Mouse (Mus musculus): Measurements from ENCODE around the gene Mars.

Mars gene

GRCm38 (mm10) chr10:127286730-127287129, 24.9 kb downstream of the Mars start:
- no peak for DNase-seq (ENCODE audit: low spot score)

DNA sequence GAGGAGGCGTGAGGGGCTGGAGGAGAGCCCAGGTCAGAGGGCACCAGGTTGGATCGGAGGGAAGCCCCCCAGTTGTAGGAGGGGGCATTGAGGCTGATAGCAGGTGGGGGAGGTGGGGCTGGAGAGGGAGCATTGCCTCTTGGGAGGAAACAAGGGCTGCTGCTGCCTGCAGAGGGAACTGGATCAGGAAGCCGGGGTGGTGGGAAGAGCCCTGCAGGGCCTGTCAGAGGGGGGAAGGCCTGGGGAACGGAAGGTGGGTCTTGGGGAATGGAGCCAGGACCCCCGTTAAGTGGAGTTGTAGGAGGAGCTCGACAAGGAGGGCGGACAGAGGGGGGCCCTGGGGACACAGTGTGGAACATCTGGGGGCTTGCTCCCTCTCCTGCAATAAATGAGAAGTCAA, 25.4 kb downstream of the Mars start:
- DNase-seq (ENCODE audit: low spot score) = no peak

DNA sequence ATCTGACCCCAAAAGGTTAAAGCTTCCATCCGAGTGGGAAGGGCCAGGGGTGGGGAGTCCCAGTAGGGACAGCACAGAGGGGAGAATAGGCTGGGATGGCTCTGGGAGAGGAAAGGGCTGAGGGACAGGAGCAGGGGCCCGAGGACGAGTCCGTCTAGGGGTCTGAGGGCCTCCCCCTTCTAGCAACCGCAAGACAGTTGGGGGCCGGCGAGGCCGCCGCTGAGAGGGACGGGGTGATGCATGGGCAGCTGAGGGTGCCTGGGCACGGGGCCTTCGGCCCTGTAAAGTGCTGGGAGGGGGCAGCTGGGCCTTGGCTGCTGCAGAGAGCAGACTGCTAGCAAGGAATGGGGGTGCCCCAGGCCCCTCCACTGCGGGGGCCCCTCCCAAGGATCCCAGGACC, 25.9 kb downstream of the Mars start:
- DNase-seq (ENCODE audit: low spot score) = no peak

GRCm38 (mm10) chr10:127284724-127285500, 26.7 kb downstream of the Mars start:
- DNase-seq (ENCODE audit: low spot score) = no peak

DNA sequence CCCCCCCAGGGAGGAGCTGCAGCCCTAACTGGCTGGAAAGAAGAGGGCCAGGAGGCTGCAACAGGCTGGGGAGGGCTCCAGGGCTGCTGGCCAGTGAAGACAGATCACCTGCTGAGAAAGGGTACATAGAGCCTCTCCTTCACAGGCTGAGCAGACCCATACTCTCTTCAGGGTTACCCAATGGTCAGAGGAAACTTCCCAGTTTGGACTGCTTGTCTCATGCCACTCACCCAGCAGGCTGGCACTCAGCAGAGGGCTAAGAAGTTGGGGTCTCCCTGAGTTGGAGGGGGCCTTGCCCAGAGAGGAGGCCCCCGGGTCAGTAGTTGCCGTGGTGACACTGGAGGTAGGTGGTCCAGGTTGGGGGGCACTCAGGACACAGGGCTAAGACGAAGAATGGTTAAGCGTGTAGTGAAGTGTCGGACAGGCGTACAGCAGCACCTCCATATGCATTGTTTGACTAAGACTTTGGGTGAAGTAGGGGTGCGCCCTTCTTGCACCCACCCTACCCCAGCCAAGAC, 27.4 kb downstream of the Mars start:
- DNase-seq (ENCODE audit: low spot score) = no peak

GRCm38 (mm10) chr10:127282620-127283215, 28.9 kb downstream of the Mars start:
- no peak for DNase-seq (ENCODE audit: low spot score)

DNA sequence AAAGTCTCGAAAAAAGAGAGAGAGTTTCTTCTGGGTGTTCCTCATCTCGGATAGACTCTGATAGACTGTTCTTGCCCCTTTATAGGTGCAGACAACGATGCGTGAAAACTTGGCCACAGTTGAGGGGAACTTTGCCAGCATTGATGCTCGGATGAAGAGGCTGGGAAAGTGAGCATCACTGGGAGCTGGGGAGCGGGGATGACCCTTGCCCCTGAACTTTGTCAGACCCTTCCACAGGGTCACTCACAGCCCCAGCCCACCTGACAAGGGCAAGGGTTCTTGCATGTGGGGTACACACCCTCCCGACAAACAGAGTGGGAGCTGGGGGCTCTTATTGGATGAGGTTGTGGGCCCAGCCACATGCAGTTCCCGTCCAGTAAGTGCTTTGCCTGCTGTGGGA, 30.3 kb downstream of the Mars start:
- DNase-seq (ENCODE audit: low spot score) = no peak

DNA sequence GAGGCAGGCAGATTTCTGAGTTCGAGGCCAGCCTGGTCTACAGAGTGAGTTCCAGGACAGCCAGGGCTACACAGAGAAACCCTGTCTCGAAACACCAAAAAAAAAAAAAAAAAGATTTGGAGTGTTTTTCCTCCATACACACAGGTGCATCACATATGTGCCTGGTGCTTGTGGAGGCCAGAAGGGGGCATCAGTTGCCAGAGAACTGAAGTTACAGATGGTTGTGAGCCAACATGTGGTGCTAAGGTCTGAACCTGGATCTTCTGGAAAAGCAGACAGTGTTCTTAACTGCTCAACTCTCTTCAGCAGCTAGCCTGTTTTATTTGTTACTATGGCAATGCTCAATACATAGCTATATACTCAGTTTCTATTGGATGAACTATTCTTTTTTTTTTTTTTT, 31.9 kb downstream of the Mars start:
- DNase-seq (ENCODE audit: low spot score) = no peak

DNA sequence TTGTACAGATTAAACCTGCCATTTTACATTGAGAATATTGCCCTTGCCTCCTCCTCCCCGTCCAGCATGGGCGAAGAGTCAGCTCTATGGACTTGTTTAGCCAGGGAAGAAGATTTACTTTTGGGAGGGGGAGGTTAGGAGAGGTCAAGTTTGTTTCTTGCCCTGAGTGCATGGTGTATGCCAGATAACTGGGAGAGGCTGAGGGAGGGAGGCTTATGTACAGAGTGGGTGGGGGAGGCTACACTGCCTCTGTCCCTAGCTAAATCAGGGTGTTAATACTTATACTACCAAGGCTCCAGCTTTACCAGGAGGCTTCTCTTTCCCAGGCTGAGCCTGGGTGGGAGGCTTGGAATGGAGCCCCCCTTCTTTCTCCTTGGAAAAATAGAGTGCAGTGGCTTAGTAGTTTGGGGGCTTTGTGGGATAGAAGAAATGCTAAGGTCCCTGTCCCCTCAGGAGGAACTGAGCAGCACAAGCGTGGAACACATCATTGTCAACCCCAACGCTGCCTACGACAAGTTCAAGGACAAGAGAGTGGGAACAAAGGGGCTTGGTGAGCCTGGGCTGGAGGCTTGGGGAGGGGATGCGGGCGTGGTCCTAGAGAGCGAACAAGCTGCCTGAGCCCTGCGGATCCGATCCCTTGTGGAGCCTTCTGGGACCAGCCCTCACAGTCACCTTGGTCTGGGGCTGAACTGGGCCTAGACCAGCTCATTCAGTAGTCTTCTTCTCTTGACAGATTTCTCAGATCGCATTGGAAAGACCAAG, 37.1 kb downstream of the Mars start:
- DNase-seq (ENCODE audit: low spot score) = no peak

GRCm38 (mm10) chr10:127272371-127272770, 39.2 kb downstream of the Mars start:
- no peak for DNase-seq (ENCODE audit: low spot score)

- no peak for DNase-seq (ENCODE audit: low spot score)
These were observed 41.7 kb downstream of the Mars start for GRCm38 (mm10) chr10:127269884-127270283.

DNA sequence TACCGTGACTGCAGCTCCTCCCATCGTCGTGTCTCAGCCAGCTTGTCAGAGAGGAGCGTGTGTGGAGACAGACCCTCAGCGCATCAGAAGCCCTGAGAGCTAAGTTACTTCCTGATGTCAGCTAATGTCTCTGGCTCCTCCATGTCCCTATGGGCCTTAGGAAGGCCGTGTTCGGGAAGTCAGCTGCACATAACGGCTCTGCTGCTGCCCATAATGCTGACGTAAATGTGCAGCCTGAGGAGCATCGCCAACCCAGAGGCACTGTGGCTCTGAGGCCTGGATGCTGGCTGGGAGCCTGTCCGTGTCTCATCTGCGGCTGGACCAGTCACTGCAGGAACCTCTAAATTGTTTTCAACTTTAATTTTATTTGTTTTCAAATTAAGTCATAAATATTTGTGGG, 42.5 kb downstream of the Mars start:
- DNase-seq (ENCODE audit: low spot score) = no peak

GRCm38 (mm10) chr10:127268401-127268800, 43.2 kb downstream of the Mars start:
- DNase-seq (ENCODE audit: low spot score) = no peak

- no peak for DNase-seq (ENCODE audit: low spot score)
These were observed 44.3 kb downstream of the Mars start for GRCm38 (mm10) chr10:127267318-127267717.

DNA sequence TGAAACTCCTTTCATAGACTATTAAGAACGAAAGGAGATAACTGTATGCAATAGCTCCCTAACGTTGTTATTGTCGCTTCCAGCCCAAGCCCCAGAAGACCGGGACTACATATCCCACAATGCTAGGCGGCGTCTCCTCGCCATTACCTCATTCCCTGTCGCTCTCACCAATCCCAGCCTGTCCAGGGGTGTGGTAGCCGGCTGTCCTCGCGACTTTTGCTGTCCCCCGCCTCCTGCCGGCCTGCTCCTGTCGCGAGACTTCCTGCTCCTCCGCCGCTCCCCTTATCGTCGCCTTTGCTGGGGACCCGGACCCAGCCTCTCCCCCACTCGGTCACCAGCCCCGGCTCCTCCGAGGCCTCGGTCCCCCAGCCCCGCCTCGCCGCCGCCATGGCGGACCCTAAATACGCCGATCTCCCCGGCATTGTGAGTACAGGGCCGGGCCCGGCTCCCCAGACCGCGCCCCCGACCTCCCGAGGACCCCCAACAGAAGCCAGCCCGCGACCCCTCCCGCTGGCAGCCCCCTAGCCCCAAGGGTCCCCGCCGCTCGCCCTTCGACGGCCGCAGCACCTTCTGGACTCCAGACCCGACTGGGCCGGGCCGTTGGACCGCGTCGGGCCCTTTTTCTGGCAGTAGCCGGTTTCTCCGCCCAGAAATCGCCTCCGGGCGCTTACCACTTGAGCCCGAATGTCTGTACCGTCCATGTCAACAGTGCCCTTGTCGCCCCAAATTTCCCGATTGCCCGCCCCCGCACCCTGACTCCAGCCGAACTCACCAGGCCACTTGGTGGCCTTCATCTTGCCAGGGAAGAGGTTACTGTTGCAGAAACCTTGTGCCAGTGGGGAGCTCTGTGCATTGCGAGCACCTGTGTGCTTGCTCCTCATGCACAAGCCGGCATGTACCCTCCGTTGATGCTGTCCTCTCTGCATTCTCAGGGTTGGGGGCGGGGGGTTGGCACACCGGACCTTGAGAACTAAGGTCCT, 45.2 kb downstream of the Mars start, which contains the start of gene Dctn2:
TSS of gene Dctn2 (plus strand) at position 257 of the 980 bp plus-strand sequence.
- DNase-seq (ENCODE audit: low spot score) = peak; percentile 93

DNA sequence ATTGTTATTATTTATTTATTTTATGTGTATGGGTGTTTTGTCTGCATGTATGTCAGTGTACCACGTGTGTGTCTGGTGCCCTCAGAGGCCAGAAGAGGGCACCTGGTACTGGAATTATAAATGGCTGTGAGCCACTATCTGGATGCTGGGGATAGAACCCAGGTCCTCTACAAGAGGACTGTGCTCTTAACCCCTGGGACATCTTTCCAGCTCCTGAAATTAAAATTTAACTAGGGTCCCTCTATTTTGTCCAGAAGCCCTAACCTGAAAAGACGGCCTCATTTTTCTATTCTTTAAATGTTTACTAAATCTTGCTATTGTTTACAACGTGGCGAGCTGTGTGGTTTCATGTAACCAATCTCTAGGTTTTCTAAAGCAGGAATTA, 45.9 kb downstream of the Mars start:
- DNase-seq (ENCODE audit: low spot score) = no peak

GRCm38 (mm10) chr10:127264971-127265370, 46.6 kb downstream of the Mars start:
- DNase-seq (ENCODE audit: low spot score) = no peak

- DNase-seq (ENCODE audit: low spot score) = no peak
These were observed 47.2 kb downstream of the Mars start for GRCm38 (mm10) chr10:127264336-127264735.

DNA sequence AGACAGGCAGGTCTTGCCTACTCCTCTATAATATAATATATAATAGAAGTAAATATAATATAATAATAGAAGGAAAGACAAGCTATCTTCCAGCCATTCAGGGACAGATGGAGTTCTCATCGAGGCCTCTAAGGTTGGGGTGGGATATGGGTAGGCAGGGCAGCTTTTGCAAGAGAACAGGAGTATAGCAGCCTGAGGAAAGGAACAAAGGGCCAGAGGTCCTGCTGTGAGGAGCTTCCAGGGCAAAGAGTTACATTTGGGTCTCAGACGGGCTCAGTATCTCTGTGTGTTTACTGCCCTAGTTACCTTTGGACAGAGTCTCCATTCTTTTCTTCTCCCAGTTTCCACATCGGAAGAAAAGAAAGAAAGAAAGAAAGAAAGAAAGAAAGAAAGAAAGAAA, 48.0 kb downstream of the Mars start:
- no peak for DNase-seq (ENCODE audit: low spot score)

DNA sequence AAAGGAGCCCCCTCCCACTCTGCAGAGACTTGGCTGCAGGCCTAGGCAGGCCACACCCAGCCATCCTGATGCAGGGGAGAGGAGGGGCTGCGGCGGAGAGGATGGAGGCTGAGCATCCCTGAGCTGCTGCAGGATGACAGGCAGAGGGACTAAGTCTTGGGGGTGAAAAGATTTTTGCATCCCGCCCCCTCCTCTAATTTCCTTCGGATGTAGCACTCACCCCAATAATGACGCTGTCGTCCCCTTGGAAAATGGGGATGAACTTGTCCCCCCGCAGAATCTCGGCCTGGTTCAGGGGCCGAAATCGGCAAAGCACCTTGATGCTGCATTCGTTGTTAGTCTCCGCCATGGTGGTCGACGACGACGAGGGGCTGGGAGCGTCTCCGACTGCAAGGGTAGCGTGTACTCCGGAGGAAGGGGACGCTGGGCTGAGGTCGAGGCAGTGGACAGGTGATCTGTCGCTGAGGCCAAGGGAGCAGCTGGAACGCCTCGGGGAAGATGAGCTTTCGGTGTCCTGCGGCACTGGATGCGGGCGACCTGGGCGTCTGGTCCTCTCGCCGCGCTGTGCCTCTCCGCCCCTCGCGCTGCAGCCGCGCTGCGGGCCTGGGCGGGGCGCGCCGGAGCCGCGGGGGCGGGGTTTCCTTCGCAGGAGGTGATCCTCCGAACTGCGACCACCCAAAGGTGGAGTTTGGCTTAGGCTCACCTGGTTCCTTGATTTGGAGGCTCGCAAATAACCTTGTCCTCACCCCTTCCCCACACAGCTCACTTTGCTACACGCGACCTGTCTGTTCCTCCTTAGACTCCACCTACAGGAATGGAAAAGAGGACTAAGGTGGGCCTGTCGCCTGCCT, 48.8 kb downstream of the Mars start, which contains the start of gene Kif5a:
TSS of gene Kif5a (minus strand) at position 801 of the 851 bp plus-strand sequence.
- DNase-seq (ENCODE audit: low spot score) = peak; percentile 52

All from left cerebral cortex, adult 11 months (tissue).